Mouse (Mus musculus): Measurements from ENCODE around the gene Atp6v0a1.

- TF ChIP-seq POLR2A (IDR thresholded peaks at IDR 0.05; ENCODE audit: insufficient read depth, low read depth, low read length) (no peak), CTCF (IDR thresholded peaks at IDR 0.05; ENCODE audit: insufficient read depth, low read depth, low read length) (no peak)
These were observed 23.6 kb upstream of the Atp6v0a1 start for GRCm38 (mm10) chr11:100985607-100986006.
